Mouse (Mus musculus): ENCODE data around the gene Sdad1. TPM values are rescaled to one million over a fixed set of nuclear protein-coding genes. Genes with fewer than 3 reads are reported as not detected.

The Sdad1 gene
- polyA plus RNA-seq, 1 experiment, result 15.3 TPM

DNA sequence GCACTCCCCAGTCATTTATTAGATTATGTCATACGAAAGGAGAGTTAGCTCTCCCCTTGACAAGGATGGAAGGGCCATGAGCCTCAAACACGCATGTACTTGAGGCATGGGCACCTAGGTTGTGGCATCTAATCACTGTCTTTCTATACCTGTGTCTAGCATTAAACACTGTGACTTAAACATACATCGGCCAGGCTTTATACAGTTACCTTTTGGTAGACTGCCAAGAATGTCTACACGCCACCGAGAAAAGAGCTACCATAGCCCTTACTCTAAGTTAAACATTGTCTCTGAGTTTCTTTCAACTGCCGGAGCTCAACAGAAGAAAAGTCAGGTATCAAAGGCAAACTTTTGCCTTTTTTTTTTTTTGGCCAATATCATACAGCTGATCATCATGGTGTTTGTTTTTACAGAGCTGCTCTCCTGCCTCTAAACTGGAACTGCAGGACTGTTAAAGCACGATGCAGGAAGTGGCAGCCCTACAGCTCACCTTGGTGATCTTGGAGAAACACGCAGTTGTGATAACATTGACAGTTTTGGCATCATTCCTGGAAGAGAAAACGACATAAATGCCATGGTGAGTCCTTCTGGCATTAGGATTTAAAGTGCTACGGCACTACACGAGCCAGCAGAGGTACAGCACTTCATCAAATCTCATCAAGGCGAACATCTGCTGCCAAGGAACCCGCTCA is 8.0 kb downstream of the Sdad1 start:
- 69% methylated on average over 13 of the region's 13 CpGs for WGBS
- no peak for TF ChIP-seq CTCF (IDR thresholded peaks at IDR 0.05; ENCODE audit: borderline replicate concordance, insufficient read depth, low read depth, low read length)
- TF ChIP-seq POLR2A (IDR thresholded peaks at IDR 0.05; ENCODE audit: borderline replicate concordance, insufficient read depth, low read length), result no peak

DNA sequence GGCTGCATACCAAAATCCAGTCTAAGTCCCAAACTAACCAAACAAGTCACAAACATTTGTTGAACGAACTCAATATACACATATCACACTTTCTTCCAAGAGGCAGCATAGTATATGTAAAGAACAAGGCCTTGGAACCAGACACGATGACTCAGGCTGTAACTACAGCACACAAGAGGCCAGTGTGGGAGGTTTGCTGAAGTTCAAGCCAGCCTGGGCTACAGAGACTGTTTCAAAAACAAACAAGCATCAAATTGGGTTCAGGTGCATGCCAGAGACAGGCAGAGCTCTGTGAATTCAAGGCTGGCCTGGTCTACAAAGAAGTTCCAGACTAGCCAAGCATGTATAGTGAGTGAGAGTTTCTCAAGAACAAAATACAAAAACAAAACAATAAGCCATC is 15.8 kb downstream of the Sdad1 start:
- DNase-seq, result no peak
- H3K27me3 ChIP-seq (ENCODE audit: control insufficient read depth, insufficient read depth, low read length), result no peaks in the 10 kb centered on the region
- no peaks in the 10 kb centered on the region for H3K4me1 ChIP-seq (ENCODE audit: control insufficient read depth, insufficient read depth, low read length)
- H3K4me3 ChIP-seq (replicated peaks; ENCODE audit: insufficient read depth, low read depth, low read length), result no peak overlapping the region
- no peak overlapping the region for H3K27ac ChIP-seq (ENCODE audit: insufficient read depth, low read length)
- TF ChIP-seq POLR2A (IDR thresholded peaks at IDR 0.05; ENCODE audit: borderline replicate concordance, insufficient read depth, low read length), result no peak
- TF ChIP-seq CTCF (IDR thresholded peaks at IDR 0.05; ENCODE audit: borderline replicate concordance, insufficient read depth, low read depth, low read length), result no peak
- WGBS, result 92% methylated on average over 2 of the region's 2 CpGs

More for the DNA sequence above, 8.0 kb downstream of the Sdad1 start:
- Histone ChIP-seq H3K4me3 (replicated peaks; ENCODE audit: insufficient read depth, low read depth, low read length) (no peak overlapping the region), H3K27ac (ENCODE audit: insufficient read depth, low read length) (no peak overlapping the region), H3K27me3 (ENCODE audit: control insufficient read depth, insufficient read depth, low read length) (no peaks in the 10 kb centered on the region), H3K4me1 (ENCODE audit: control insufficient read depth, insufficient read depth, low read length) (no peaks in the 10 kb centered on the region)
- no peak for DNase-seq

DNA sequence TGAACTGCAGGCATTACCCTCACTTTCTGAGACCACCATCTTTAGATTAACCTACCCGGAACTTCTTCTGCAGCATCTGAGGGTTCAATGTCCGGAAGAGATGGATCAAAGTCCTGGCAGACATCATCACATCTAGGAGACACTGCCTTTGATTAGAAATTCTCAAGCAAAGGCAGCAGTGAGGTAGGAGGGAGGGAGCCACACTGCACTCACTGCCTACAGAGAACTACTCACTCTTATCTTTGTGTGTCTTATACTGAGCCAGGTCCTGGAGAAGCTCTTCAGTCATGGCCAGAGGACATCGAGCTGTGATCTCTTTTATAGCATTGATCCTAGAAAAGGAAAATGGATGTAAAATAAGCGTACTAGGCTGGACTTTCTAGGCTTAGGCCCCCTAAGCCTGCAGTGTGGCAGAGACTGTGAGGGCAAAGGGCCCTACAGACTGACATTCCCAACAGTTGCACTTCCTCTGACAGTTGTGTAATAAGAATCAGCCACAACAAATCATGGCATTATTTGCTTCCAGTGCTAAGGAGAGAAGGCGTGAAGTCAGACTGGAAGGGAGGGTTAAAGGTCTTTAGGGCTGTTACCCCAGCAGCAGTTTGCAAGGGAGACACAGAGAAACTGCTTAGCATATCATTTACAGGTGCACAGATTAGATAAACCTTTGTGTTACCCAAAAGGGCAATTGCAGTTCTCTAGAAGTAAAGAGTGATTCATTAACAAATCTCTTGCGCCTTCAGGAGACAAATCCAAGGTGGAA is 18.4 kb downstream of the Sdad1 start:
- Histone ChIP-seq H3K27me3 (ENCODE audit: control insufficient read depth, insufficient read depth, low read length) (no peaks in the 10 kb centered on the region), H3K4me1 (ENCODE audit: control insufficient read depth, insufficient read depth, low read length) (no peaks in the 10 kb centered on the region), H3K27ac (ENCODE audit: insufficient read depth, low read length) (no peak overlapping the region), H3K4me3 (replicated peaks; ENCODE audit: insufficient read depth, low read depth, low read length) (no peak overlapping the region)
- no peak for TF ChIP-seq CTCF (IDR thresholded peaks at IDR 0.05; ENCODE audit: borderline replicate concordance, insufficient read depth, low read depth, low read length)
- TF ChIP-seq POLR2A (IDR thresholded peaks at IDR 0.05; ENCODE audit: borderline replicate concordance, insufficient read depth, low read length), result no peak
- 91% methylated on average over 6 of the region's 6 CpGs for WGBS
- no peak for DNase-seq

DNA sequence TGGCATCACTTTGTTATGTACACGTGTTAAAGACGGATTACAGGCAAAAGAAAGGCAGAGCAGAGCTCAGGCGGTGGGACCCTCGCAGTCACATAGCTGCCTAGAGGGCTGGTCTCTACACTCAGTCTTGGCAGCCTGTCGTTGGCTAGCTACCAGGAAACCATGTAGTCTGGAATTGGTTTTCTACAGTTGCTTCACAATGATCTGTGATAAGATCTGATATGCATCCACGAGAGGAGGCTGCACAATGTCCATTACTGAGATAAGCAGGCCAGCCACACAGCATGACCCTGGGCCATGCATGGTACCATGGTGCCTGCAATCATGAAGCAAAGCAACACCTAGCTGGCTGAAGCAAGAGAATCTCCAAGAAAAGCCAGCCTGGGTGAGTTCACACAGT is 22.4 kb downstream of the Sdad1 start:
- TF ChIP-seq CTCF (IDR thresholded peaks at IDR 0.05; ENCODE audit: borderline replicate concordance, insufficient read depth, low read depth, low read length) (no peak), POLR2A (IDR thresholded peaks at IDR 0.05; ENCODE audit: borderline replicate concordance, insufficient read depth, low read length) (no peak)
- WGBS, result 59% methylated on average over 6 of the region's 6 CpGs
- H3K4me1 ChIP-seq (ENCODE audit: control insufficient read depth, insufficient read depth, low read length), result no peaks in the 10 kb centered on the region
- no peak overlapping the region for H3K4me3 ChIP-seq (replicated peaks; ENCODE audit: insufficient read depth, low read depth, low read length)
- H3K27ac ChIP-seq (ENCODE audit: insufficient read depth, low read length), result no peak overlapping the region
- DNase-seq, result no peak
- no peaks in the 10 kb centered on the region for H3K27me3 ChIP-seq (ENCODE audit: control insufficient read depth, insufficient read depth, low read length)

DNA sequence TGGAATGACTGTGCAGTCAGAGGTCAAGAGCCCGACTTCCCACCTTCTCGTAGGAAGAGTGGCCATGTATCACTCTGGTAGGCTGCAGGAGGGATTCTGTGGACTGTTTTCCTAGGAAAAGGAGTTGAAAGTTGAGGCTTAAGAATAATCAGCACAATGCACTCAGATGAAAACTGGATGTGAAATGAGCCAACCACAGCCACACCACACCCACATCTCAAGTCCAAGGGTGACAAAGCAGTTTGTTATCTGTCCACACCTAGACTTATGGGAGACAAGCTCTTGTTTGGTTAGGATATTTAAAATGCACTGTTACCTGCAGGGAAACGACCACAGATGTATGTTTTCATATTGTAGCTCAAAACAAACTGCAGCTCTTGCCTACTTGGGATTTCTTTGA is 27.2 kb downstream of the Sdad1 start:
- Histone ChIP-seq H3K27me3 (ENCODE audit: control insufficient read depth, insufficient read depth, low read length) (no peaks in the 10 kb centered on the region), H3K4me3 (replicated peaks; ENCODE audit: insufficient read depth, low read depth, low read length) (no peak overlapping the region), H3K4me1 (ENCODE audit: control insufficient read depth, insufficient read depth, low read length) (no peaks in the 10 kb centered on the region), H3K27ac (ENCODE audit: insufficient read depth, low read length) (no peak overlapping the region)
- WGBS, result 64% methylated on average over 3 of the region's 3 CpGs
- no peak for DNase-seq
- TF ChIP-seq CTCF (IDR thresholded peaks at IDR 0.05; ENCODE audit: borderline replicate concordance, insufficient read depth, low read depth, low read length) (no peak), POLR2A (IDR thresholded peaks at IDR 0.05; ENCODE audit: borderline replicate concordance, insufficient read depth, low read length) (no peak)

DNA sequence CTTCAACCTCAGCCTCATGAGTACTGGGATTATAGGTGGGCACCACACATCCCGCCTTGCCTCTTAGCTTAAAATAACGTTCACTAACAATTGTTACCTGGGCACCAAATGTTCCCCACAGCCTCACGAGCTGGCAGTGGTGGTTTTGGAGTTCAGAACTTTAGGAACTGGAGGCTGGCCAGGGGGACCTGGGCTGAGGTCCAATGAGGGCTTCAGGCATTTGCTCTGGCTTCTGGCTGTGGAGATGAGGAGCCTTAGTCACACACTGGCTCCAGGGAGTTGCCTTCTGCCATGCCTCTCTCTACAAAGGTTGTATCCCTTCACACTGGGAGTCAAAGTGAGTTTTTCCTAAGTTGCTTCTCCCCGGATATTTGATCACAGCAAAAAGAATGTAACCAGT is 27.7 kb downstream of the Sdad1 start:
- no peak for DNase-seq
- no peaks in the 10 kb centered on the region for H3K27me3 ChIP-seq (ENCODE audit: control insufficient read depth, insufficient read depth, low read length)
- H3K4me3 ChIP-seq (replicated peaks; ENCODE audit: insufficient read depth, low read depth, low read length), result no peak overlapping the region
- H3K4me1 ChIP-seq (ENCODE audit: control insufficient read depth, insufficient read depth, low read length), result no peaks in the 10 kb centered on the region
- TF ChIP-seq POLR2A (IDR thresholded peaks at IDR 0.05; ENCODE audit: borderline replicate concordance, insufficient read depth, low read length) (no peak), CTCF (IDR thresholded peaks at IDR 0.05; ENCODE audit: borderline replicate concordance, insufficient read depth, low read depth, low read length) (no peak)
- WGBS, result 25% methylated on average over 4 of the region's 4 CpGs
- no peak overlapping the region for H3K27ac ChIP-seq (ENCODE audit: insufficient read depth, low read length)

DNA sequence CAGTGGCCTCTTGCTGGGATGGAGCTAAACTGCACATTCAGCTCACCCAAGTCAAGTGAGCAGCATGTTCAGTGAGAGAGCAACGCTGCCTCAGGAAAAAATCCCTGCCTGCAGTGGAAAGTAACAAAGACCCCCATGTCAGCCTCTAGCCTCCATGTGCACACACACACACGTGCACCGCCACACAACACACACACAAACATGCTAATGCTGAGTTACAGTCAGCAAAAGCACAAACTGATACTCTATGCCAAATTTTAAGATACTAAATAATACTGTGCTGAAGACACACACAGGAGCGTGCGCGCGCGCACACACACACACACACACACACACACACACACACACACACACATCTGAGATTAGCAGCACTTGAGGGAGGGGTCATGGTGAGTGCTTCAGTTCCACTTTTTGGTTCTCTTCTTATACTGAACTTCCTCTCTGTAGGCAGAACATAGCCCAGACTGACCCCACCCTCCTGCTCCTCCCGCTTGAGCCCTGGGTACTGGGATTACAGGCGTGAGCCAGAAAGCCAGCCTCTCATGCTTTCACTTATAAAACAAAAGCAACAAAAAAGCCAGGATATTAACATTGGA is 31.2 kb downstream of the Sdad1 start:
- Histone ChIP-seq H3K4me1 (ENCODE audit: control insufficient read depth, insufficient read depth, low read length) (no peaks in the 10 kb centered on the region), H3K27me3 (ENCODE audit: control insufficient read depth, insufficient read depth, low read length) (no peaks in the 10 kb centered on the region), H3K27ac (ENCODE audit: insufficient read depth, low read length) (no peak overlapping the region), H3K4me3 (replicated peaks; ENCODE audit: insufficient read depth, low read depth, low read length) (no peak overlapping the region)
- DNase-seq, result no peak
- TF ChIP-seq POLR2A (IDR thresholded peaks at IDR 0.05; ENCODE audit: borderline replicate concordance, insufficient read depth, low read length), result no peak
- no peak for TF ChIP-seq CTCF (IDR thresholded peaks at IDR 0.05; ENCODE audit: borderline replicate concordance, insufficient read depth, low read depth, low read length)
- 91% methylated on average over 10 of the region's 10 CpGs for WGBS

All from cerebellum, adult 2 months (tissue).